Mouse (Mus musculus) right cerebral cortex, adult 2 months (tissue): ENCODE data around the gene Mettl8.

Experiments
- DNase-seq, 2 experiments: peaks; one replicate each; pipeline ENCODE4 v3.0.0; 2021 to 2022; ENCODE audit warnings: low spot score in 2 of 2

Mettl8 gene

GRCm38 (mm10) chr2:71033987-71034386 lies 21.4 kb downstream of the Mettl8 start:
- no peak for DNase-seq

DNA sequence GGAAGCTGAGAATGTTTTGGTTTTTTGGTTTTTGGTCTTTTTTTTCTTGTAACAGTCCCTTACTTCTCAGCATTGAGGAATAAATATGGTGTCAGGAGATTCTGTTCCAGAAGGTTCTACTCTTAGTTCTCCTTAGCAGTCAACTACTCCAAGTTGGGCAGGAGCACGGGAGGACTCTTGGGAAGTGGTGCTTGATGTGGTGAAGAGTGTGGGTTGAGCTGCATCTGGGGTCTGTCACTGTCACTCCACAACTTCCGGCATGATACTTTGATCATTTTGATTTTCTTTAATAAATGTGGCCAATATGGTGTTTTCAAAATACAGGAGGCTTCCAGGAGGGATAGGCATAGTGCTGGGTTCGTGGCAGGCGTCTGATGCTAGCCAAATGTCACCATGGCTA lies 22.4 kb downstream of the Mettl8 start:
- DNase-seq: no peak

DNA sequence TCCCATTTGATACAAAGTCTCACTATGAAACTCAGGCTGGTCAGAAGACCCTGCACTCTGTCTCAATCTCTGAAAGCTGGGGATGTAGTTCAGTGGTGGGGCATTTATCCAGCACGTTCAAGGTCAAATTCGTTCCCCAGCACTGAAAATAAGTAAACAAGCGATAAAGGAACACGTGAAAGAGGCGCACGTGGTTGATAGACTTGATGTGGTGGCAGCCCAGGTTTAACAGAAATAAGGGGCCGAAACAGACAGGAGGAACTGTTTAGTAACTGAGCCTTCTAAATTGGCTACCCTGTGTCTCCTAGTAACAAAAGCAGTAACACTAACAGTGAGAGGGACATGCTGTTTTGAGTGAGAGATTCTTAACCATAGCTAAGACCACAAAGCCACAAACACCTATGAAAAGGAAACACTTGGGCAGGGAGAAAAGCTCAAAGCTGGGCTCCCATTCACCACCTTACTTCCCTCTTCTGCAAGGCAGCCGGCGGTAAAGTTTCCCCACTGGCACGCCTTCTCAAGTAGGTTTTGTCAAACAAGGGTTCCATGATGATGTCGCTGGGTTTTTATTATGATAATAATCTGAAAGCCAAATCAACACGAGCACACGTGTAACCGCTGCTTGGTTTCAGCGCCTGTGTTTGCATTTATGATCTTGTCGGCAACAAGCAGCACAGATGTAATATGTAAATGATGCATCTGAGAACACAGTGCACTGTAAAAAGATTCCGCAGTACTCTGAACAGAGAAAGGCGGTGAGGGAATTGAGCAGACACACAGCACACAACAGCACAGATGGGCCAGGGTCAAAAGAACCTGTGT lies 23.2 kb downstream of the Mettl8 start:
- DNase-seq: no peak

- DNase-seq: no peak
Measured at GRCm38 (mm10) chr2:71030663-71031062, 24.7 kb downstream of the Mettl8 start.

- no peak for DNase-seq
Measured at GRCm38 (mm10) chr2:71027631-71028030, 27.8 kb downstream of the Mettl8 start.

DNA sequence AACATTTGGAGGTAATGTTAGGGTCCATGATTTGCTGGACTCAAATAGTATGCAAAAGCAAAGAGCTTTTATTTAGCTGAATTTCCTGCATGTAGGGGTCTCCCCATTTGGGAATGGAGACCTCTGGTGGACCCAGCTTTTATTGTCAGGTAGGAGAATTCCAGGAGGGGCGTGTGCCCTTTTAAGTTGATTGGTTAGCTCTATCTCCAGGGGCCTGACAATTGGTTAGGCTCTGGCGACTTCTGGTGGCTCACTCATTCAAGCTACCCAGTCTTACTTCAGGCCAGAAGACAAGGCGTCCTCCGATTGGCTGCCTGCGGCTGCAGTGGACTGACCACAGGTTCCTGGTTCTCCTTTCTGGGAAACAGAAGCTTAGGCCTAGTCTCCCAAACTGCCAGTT lies 28.6 kb downstream of the Mettl8 start:
- DNase-seq: no peak

GRCm38 (mm10) chr2:71025576-71026315 lies 29.6 kb downstream of the Mettl8 start:
- DNase-seq: no peak

DNA sequence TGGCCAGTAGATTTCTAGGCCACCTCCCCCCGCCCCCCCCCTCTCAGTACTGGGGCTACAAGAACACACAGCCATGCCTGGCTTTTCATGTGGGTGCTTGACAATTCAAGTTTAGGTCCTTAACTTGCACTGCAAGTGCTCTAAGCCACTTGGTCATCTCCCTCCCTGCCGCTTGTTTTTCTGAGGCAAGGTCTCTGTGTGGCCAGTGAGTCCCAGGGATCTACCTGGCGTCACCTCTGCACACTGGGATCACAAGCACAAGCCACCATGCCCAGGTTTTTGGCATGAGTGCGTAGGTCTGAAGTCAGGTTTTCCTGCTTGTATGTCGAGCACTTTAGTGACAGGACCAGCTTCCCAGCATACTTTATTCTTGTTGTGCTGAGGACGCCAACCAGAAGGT lies 31.4 kb downstream of the Mettl8 start:
- no peak for DNase-seq

DNA sequence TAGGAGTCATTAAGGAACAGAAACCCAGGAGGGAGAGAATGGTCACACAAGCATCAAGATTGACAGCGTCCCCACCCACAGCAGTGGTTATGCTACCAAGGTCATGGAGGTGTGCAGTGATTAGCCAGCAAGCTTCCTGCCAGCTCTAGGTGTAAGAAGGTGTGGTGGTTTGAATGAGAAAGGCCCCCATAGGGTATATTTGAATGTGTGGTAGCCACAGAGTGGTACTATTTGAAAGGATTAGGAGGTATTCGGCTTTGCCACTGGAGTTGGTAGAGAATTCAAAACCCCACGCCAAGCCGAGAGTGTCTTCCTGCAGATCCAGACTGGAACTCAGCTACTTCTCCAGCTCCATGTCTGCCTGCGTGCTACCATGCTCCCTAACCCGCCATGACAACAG lies 32.4 kb downstream of the Mettl8 start:
- DNase-seq: no peak

- DNase-seq: peak; percentile 16 to 37
Measured at GRCm38 (mm10) chr2:71020674-71021073, 34.7 kb downstream of the Mettl8 start.

DNA sequence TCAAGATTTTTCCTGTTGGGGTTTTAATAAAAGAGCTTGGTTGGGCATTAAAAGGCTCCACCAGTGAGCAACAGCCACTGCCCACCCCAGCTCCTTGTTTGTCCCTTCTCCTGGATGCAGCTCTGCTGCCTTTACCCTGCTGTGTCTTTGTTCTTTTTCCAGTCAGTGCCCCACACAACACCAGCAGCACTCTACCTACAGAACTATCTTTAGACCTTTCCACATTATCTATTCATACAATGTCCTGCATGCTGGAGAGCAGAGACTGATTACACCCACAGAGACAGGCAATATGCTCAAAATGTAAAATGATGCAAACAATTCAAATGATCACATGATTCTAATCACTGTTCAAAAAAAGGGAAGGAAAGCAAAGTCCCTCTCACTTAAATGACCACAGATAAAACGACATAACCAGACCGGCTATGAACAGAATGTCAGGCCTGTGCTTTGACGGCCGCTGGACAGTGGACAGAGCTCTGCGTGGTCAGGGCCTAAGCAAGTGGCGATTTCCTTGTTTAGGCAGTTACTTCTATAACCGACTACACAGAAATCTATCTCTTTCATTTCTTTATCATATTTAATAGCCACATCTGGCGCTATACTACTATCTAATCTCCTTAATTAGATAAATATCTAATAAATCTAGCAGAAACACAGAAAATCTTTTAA lies 35.5 kb downstream of the Mettl8 start:
- no peak for DNase-seq

DNA sequence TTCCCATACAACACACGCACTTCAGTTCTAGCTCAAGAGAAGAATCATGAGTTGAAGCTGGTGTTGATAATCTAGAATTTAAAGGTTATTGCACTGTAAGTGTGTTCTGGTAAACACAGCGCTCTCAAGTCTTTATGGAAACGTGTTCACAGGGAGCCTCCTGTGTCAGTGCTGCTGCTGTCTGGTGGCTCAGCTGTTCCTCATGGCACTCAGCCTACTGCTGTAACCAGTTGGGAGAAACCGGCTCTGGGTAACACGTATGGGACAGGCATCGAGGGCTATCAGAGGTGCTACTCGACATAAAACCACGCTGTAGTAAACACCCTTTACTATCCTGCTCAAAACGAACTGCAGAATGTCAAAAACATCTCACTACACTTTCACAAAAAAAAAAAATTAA lies 36.1 kb downstream of the Mettl8 start:
- no peak for DNase-seq

DNA sequence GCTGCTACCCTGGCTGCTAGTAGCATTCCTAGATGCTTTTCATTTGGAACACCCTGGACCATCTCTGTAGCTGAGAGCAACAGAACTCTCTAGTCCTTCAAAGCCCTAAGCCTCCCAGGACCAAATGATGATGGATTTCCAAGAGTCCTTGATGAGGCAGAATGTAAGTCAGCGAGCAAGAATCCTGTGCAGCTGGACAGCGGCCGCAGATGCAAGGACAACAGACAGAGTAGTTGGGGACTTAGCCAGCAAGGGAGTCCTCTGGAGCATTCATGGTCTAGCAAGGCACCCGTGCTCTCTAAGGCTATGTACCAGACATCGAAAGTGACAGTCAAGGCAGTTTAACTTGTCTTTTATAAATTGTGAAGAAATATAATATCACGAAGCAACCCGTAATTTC lies 41.9 kb downstream of the Mettl8 start:
- no peak for DNase-seq

GRCm38 (mm10) chr2:71011816-71012215 lies 43.6 kb downstream of the Mettl8 start:
- DNase-seq: no peak

GRCm38 (mm10) chr2:71004354-71004753 lies 51.0 kb downstream of the Mettl8 start:
- DNase-seq: no peak

DNA sequence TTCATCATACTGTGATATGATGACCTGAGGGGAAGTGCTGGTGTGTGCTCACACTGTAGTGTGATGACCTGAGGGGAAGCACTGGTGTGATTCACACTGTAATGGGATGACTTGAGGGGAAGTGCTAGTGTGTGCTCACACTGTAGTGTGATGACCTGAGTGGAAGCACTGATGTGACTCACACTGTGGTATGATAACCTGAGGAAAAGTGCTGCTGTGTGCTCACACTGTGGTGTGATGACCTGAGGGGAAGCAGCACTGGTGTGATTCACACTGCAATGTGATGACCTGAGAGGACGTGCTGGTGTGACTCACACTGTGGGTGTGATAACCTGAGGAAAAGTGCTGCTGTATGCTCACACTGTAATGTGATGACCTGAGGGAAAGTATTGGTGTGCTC lies 52.9 kb downstream of the Mettl8 start:
- no peak for DNase-seq

GRCm38 (mm10) chr2:70998771-70999170 lies 56.6 kb downstream of the Mettl8 start:
- DNase-seq: no peak

- DNase-seq: no peak
Measured at GRCm38 (mm10) chr2:70996438-70996837, 58.9 kb downstream of the Mettl8 start.

DNA sequence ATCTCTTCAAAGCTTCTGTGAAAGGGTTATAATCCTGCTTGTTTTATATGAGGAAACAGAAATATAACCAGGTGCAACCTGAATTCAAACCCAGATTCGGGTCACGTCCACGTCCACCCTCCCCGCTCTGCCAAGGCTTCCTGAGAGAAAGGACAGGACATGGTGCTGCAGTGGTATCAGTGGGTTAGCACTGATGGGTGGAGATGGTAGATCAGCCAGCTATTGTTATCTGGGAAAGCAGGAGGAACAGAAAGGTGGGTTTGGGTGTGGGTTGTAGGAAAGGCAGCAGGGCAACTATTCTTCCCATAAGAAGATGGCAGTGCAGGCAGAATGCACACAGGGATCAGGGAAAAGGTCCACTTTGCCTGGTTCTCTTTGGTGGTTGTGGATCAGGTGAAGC lies 59.5 kb downstream of the Mettl8 start:
- DNase-seq: no peak

GRCm38 (mm10) chr2:70993740-70994139 lies 61.6 kb downstream of the Mettl8 start:
- DNase-seq: no peak

GRCm38 (mm10) chr2:70992715-70993114 lies 62.7 kb downstream of the Mettl8 start:
- no peak for DNase-seq

DNA sequence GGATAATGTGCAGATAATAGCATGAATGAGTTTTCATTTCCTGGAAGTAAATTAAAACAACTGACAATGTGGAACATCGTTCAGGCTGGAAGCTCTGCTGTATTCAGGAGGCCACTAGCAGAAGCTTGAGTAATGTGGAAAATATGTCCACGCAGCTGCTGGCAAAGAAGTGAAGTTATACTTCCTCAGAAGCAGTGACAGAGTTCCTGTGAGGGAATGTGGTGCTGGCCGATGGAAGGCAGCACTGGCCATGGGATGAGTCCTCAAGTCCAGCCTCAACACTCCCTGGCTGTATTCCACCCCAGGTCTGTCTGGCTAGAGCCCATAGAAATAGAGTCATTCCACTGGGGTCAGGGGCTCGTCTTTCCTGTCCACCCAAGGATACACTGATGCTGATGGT lies 65.2 kb downstream of the Mettl8 start:
- DNase-seq: peak in 1 of 2 experiments; percentile 29
